Mouse (Mus musculus): Measurements from ENCODE around the gene Tet2.
"Not testable (repeated sequence)": the region's sequence is repeated elsewhere in the genome, so short reads cannot be mapped to it uniquely, and the experiment has no call there.

Tet2 gene

DNA sequence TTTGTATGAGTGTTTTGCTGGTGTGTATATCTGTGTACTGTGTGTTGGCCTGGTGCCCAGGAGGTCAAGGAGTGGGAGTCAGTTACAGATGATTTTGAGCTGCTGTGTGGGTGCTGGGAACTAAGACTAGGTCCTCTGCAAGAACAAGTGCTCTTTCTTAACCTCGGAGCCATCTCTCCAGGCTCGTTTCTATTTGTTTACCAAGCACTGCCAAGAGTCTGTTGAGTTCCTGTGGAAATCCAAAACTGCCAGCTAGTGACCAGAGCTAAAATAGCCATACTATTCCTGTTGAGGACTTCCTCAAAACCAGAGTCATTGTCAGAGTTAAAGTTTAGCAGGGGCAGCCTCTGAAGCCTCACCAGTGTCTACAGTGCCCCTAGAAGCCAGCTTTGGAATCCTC, 1.9 kb upstream of the Tet2 start:
- peak in 1 of 2 experiments; percentile 9 for DNase-seq

DNA sequence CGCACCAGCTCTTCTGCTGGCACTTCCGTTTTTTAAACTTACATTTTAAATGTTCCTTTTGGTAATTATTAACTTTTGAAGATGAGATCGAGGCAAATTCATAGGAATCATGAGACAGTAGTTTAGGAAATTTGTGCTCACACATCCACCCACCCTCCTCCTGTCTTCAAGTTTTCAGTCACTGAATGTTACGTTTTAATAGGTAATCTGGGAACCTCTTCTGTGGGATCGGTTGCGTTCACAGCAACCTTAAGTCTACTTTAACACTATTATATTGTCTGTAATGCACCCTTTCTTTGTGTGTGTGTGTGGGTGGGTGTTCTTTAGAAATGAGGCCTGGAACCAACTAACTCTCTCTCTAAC, 346 bp upstream of the Tet2 start:
- DNase-seq: no peak

DNA sequence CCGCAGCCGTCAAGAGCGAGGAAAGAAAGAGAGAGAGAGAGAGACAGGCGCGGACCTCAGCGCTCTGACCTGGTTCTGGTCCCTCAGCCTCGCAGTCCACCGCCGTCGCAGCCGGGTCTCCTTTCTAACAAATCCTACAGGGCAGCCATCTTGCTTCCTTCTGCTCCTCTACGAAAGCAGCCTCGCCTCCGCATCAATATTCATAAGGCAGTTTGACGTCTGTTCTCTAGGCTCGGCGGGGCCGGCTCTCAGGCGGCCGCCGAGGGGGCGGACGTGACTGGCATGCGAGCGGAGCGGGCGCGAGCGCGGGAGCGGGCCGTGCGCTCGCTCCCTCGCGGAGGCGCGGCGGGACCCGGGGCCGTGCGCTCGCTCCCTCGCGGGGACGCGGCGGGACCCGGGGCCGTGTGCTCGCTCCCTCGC, 798 bp downstream of the Tet2 start:
- DNase-seq: peak; percentile 85 to 86

DNA sequence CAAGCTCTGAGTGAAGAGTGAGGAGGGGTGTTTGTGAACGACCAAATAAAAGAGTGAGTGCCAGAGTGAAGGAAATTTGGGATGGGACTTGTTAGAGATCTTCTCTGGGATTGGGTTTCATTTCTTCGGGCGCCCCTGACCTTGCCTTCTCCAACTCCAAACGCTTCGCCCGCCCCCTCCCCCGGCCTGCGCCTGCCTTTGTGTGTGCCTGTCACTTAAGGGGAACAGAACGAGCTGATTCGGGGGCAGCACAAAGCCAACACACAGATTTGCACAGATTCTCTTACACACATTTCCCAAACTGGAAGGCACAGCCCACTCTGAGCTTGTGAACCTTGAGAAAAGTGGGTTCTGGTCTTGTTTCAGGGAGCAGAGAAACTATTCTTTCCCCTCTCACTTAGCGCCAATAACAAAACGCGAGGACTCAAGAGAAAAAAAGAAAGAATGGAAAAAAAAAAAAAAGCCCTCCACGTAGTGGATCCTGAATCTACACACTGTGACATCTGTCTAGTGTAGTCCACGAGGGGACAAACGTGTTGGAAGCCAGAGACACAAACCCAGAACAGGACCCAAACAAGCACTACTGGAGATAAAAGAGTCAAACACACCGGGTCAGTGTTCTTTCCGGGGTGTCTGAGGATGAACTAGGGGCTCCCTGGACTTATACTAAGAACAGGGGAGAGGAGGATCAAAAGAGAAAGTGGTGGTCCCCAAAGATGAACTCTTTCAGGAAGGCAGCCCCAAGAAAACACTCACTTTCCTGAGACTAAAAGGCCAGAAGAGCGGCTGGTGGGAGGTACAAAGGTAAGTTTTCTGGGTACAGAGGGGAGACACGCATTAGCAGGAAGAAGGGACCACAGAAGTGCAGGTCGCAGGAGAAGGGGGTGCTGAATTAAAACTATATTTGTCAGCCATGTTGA, 1.6 kb downstream of the Tet2 start:
- DNase-seq: peak; percentile 48 to 49

DNA sequence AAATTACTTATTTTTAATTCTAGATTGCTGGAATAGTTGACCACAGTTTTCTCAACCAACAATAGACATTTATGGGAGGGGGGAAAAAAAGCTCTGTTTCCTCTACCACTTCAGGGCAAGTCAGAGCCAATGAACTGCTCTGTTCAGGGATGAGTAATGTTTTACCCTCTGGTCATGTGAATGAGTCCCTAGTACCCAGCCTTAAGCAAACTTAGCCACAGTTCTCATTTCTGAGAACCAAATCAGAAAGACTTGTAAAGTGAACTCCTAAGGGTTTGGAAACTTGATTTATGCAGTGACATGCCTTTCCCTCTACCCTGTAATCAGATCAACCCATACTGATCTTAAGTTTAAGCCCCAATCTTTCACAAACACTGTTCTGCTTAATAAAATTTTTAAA, 2.9 kb downstream of the Tet2 start:
- no peak for DNase-seq

DNA sequence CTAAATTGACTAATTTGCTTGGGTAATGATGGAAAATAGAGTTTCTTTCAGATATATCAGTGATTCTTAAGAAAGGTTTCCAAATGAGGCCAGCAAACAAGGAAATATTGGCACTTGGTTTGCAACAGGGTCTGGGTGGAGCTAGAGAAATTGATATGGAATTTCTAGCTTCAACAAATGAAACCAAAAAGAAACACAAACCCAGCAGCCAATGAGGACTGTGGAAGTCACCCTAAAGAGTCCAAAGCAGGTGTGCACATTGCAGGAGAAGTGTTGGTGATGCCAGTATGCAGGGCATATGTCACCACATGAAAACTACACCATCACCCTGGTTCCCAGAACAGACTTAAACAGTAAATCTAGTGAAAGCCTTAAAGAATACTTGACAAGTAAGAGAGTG, 3.9 kb downstream of the Tet2 start:
- DNase-seq: no peak

DNA sequence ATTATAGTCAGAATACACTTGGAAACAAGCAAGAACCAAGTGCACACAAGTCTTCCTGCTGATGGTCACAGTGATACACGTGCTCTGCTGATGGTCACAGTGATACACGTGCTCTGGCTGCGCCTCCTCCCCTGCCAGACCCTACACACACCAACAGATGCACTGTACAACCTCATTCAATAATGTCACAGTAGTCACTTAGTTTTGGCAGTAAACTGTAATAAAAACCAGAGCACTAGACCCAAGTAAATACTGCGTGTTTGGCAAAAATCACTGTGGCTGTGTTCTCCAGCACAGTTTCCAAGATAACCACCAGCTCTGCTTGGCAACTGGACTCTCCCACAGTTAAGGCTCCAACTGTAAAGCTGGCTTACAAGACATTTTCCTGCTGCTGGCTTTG, 4.9 kb downstream of the Tet2 start:
- no peak for DNase-seq

DNA sequence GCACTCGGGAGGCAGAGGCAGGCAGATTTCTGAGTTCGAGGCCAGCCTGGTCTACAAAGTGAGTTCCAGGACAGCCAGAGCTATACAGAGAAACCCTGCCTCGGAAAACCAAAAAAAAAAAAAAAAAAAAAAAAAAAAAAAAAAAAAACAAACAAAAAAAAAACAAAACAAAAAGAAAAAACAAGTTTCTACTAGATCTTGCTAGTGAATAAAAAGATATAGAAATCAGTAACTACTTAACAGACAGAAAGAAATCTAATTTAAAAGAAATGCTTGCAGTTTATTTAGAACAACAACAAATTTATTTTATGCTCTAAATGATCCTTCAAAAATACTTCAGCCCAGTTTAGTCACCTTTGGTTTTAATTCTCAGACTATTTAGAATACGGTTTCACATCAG, 6.4 kb downstream of the Tet2 start:
- not testable (repeated sequence) for DNase-seq

DNA sequence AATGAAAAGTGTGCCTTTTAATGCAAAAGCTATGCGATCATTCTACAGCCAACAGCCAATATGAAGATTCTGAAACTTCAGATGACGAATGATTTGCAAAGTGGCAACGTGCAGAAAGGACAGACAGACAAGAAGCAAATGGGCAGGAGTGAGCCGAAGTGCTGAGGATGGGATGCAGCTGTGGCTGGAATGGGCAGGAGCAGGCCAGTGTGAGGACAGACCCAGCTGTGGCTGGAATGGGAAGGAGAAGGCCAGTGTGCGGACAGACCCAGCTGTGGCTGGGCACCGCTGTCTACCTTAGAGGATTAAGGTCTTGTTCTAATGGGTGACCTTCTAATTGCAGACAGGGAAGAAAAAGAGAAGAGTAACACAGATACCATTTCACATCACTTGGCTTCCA, 9.3 kb downstream of the Tet2 start:
- DNase-seq: no peak

DNA sequence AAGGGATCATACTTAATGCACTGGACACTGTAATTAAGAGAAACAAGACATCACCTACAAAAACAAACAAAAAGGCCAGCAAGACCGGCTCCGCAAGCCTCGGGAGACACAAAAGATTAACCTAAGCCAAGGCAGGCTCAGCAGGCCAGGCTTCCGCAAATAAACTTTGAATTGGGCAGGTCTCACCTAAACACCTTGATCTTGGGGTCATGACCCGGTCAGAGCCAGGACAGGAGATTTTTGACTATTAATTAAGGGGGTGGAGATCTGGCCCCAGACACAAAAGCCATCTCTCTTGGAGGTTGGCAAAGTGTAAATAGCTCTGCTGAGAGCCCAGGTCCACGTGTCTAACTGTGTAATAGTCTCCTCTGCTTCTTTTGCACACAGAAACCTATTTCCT, 10.9 kb downstream of the Tet2 start:
- DNase-seq: no peak

DNA sequence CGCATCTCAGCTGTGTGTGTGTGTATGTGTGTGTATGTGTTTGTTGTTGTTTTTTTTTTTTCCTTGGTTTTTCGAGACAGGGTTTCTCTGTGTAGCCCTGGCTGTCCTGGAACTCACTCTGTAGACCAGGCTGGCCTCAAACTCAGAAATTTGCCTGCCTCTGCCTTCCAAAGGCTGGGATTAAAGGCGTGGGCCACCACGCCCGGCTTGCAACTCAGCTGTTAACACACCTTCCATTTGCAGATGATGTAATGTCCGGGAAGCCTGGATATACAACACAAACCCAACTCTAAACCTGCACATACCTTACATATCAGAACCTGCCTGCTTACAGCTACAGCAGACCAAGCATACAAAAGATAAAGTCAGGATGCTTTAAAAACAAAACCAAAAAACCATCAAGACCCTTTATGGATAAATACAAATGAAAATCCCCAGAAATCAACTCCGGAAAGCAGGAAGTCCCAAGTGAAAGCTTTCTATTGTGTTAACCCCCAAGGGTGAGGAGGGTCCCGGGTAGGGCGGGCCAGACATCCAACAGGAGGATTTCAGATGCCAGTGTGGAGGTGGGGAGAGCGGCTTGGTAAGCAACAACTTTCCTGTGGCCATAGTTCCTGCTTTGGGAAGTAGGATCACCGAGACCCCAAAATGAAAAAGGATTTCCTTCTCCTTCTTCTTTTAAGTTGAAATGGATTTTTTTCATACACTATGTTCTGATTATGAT, 11.5 kb downstream of the Tet2 start:
- DNase-seq: no peak

DNA sequence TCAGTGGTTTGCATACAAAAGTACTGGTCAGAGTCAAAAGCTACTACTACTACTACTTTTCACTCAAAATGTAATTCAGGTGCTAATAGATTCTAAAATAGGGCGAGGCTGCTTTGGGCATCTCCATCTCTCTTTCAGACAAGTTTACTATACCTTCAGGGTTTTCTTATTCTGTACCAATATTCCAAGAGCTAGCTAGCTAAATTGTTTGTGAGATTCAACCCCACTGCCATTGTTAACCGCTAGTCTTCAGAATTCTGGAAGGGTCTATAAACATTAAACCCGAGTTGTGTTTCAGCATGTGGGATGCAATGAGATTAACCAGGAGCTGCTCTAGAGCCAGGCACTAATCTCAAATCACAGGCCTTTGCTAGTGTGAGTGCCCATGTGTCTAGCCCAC, 12.1 kb downstream of the Tet2 start:
- no peak for DNase-seq

DNA sequence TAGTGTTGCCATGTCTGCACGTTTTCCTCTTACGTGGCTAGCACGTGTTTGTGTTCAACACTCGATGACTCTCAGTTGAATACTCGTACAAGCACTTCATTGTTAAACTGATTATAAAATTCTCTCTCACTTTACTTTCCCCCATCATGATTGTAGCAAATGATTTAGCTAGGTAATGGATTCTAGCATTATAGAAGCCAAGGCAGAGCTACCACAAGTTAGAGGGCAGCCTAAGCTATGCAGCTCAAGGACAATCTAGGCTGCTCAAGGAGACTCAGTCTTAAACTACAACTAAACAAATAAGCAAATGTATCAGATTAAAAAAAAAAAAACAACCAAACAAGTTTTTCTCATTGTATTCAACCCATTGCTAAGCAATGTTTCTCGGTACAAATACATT, 12.7 kb downstream of the Tet2 start:
- no peak for DNase-seq

DNA sequence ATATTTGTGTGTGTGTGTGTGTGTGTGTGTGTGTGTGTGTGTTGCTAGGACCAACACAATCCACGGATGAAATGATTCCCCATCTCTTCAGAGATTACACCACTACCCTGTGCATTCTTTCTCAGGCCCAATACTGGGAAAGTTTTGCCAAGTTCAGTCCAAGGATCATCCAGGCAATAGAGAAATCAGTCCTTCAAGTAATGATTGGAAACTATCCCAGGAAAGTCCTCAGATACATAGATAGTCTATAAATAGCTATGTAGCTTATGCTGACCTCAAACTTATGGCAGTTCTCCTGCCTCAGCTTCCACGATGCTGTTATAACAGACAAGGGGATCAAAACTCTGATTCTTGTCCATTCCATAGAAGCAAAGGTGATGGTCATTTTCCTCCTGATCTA, 13.8 kb downstream of the Tet2 start:
- DNase-seq: no peak

DNA sequence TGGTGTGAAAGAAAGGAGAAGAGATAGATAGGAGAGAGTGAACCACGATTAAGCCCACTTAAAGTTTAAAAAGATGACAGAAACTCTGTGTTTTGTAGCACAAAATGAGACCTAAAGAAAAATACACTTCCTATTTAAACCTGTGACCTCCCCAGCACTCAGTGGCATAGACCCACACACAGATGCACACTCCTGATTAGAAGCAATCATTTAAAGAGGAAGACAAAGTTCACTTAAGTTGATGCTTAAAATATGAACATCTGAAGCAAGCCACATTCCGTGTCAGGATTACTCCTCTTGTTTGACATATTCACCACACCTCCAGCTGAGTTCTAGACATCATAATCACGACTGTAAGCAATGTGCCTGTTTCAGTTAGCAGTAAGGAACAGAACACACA, 14.3 kb downstream of the Tet2 start:
- no peak for DNase-seq

DNA sequence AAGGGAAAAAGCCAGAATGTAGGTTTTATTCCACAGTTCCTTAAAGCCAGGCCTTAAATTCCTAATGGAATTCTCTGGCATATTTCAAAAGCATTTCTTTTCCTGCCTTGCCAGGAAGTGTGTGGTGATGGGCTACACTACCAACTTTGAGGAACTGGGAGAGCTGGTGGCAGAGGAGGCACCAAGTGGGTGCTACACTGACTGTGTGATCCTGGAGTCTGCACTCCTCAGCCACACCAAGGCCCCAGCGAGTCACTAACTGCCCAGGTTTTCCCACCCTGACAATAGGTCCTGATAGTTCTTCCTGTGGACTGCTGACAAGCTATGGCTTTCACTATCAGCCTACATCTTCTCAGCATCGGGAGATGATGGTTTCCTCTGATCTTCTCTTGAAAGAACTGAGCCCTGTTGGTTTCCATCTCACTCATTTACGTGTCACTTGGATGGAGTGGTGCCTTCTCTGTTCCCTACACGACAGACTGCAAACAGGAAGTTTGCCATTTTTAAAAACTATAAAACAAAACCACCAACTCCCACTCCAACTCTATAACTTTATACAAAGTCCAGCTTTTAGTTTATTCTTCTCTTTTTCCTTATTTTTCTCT, 18.7 kb downstream of the Tet2 start:
- no peak for DNase-seq

DNA sequence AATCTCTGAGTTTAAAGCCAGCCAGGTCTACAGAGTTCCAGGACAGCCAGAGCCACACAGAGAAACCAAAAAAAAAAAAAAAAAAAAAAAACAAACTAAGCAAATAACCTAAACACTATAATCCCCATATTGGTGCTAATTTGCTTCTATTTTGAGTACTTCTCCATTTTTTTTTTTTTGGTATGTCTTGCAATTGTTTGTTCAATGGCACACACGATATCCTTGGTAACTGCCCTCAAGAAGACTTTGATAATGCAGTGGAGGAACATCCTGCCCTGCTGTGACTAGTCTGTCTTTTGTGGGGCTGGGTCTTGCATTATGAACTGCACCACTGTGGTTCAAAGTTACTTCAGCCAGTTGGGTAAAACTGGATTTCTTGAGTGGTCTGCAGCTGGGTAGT, 19.4 kb downstream of the Tet2 start:
- DNase-seq: no peak

DNA sequence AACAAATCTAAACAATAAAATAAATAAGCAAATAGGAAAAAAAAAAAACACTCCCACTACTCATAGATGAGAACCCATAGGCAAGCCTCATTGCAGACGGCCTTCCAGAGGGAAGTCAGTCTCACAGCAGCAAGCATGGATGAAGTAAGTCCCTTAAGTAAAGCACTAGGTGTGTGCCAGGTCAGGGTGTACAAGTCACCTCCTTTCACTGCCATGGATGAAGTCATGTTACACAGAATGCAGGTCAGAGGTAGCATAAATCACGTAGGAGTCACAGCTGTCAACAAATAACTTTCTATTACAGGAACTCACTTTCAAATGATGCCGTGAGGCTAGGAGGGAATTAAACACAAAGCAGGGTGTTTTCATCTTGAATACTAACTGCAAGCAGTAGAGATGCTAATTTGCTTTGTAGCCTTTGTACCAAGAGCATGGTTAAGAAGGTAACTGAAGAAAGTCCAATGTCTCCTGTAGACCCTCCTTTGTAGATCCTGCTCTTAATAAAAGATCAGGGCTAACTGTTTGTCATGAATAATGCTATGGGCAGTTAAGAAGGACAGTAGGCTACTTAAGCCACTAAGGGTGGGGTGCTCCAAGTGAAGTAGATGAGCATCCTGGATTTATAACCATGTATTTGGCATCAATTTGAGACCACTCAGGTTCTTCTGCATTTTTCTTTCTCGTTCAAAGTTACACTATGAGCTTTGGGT, 20.4 kb downstream of the Tet2 start:
- no peak for DNase-seq

DNA sequence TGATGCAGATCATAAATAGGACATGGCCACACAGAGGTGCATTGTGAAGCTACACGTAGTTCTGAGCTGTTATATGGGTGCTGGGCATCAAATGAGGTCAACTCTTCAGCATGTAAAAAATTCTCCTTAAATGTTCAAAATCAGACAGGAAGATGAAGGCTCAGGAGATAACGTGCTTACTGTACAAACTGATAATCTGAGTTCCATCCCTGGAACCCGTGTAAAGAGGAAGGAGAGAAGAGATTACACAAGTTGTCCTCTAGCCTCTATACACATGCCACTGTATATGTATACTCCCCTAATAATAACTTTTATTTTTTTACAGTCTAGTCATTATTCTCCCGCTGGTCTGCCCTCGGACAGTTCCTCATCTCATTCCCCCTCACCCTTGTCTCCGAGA, 21.7 kb downstream of the Tet2 start:
- DNase-seq: no peak

DNA sequence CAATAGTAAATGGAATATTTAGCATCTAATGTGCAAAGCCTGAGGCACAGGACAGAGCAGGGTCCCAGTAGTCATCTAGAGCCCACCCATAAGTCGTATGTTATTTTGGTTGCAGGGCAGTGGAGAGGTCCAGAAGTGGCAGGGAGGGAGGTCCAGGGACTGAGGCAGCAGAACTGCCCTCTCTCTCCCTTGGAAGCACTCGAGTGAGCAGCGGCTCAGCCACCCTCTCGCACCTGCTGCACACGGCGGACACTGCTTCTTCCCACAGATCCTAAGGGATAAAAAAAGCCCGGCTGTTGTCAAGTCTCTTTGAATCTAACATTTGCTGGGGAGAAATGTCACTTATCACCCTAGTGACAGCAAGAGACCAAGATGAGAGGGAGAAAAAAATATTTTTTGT, 22.6 kb downstream of the Tet2 start:
- DNase-seq: no peak

DNA sequence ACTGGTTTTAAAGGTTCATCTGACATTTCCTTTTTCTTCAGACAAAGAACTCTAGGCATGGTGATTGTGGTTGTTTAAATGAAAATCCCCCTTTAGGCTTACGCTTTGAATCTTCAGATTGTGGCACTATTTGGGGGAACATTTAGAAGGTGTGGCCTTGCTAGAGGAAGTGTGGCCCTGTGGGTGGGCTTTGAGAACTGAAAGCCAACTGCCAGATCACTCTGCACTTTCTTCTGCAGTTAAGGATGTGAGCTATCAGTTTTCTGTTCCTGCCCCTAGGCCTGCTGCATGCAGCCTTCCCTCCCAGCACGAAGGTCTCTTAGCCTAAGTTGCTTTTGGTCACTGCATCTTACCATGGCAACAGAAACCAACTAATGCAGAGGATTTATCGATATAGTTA, 26.1 kb downstream of the Tet2 start:
- DNase-seq: no peak

DNA sequence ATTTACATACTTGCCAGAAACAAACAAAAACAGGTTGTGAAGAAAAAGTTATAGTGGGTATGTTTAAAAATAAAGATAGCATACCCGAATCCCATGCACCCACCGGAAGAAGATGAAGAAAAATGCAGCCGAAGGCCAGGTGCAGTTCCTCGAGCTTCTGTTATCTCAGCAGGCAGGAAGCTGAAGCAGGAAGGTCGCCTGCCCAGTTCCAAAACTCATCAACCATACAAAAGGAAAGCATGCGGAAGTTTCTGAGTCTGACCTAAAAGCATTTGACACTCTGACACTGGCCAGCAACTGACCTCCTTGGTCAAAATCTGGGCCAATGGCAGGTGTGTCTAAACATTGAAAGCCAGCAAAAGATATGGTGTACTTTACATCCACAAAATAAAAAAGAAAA, 26.8 kb downstream of the Tet2 start:
- no peak for DNase-seq

DNA sequence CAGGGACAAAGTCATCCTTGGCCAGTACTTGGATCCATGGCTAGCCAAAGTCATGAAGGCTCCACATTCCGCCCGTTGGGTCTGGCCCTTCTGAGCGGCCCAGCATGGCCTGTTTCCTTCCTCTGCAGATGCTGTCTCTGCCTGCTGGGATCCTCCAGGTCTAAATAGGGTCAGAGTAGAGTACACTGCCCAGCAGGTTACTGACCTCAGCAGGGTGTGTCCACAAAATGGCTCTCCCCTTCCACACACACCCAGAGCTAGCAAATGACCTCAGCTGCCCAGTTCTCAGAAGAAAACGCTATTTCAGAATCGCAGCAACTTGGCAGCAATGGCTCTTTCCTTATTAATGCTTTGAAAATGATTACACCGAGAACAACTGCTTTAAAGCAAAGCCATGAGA, 27.5 kb downstream of the Tet2 start:
- no peak for DNase-seq

Data from cerebellum, postnatal 14 days (tissue).